Comparison of ENCODE assay signal across 38 mouse cellular contexts in genomic region chr7:34101276-34101675, GRCm38 (mm10). TPM values are rescaled to one million over a fixed set of nuclear protein-coding genes. Genes with fewer than 3 reads are reported as not detected.
"Had no signal": no experiment of that assay in that cellular context is flagged by ENCODE, and none has a peak within 500 bp of the region (broad histone marks: within the 10 kb centered on the region; RNA-seq: fewer than 3 reads in every experiment).

No protein-coding gene starts in this region.

- DNase-seq: gastrocnemius, adult 2 months; gastrocnemius, postnatal 10 days; gastrocnemius, postnatal 25 days; heart, adult 2 months; heart, postnatal 4 days; kidney, adult 18-20 months; kidney, adult 8-10 months; kidney, postnatal 10 days; kidney, postnatal 25 days had no signal

- H3K27ac ChIP-seq: gastrocnemius, adult 2 months; heart, adult 2 months; heart, embryonic 13.5 days; heart, embryonic 15.5 days; hindbrain, embryonic 10.5 days; hindbrain, embryonic 12.5 days; hindbrain, embryonic 14.5 days; intestine, embryonic 15.5 days; layer of hippocampus, adult 2 months; left cerebral cortex, adult 2 months; limb, embryonic 13.5 days; limb, embryonic 15.5 days; liver, embryonic 12.5 days; liver, embryonic 14.5 days had no signal

- H3K36me3 ChIP-seq: heart, embryonic 13.5 days; heart, embryonic 15.5 days; hindbrain, embryonic 10.5 days; hindbrain, embryonic 12.5 days; intestine, embryonic 15.5 days; limb, embryonic 13.5 days; limb, embryonic 15.5 days; liver, embryonic 12.5 days had no signal

- H3K4me1 ChIP-seq: heart, embryonic 13.5 days; heart, embryonic 15.5 days; hindbrain, embryonic 10.5 days; hindbrain, embryonic 12.5 days; intestine, embryonic 15.5 days; limb, embryonic 13.5 days; limb, embryonic 15.5 days; liver, embryonic 12.5 days had no signal

- H3K9ac ChIP-seq: heart, embryonic 13.5 days; heart, embryonic 15.5 days; hindbrain, embryonic 12.5 days; hindbrain, embryonic 14.5 days; intestine, embryonic 15.5 days; limb, embryonic 13.5 days; limb, embryonic 15.5 days; liver, embryonic 12.5 days; liver, embryonic 14.5 days had no signal

- H3K4me3 ChIP-seq: gastrocnemius, adult 2 months; heart, adult 2 months; heart, embryonic 13.5 days; heart, embryonic 15.5 days; hindbrain, embryonic 10.5 days; hindbrain, embryonic 12.5 days; intestine, embryonic 15.5 days; layer of hippocampus, adult 2 months; left cerebral cortex, adult 2 months; limb, embryonic 13.5 days; limb, embryonic 15.5 days; liver, embryonic 12.5 days had no signal

- H3K4me2 ChIP-seq: heart, embryonic 11.5 days; heart, embryonic 13.5 days; heart, embryonic 15.5 days; hindbrain, embryonic 12.5 days; hindbrain, embryonic 14.5 days; intestine, embryonic 15.5 days; limb, embryonic 13.5 days; limb, embryonic 15.5 days; liver, embryonic 12.5 days had no signal

- H3K9me3 ChIP-seq: heart, embryonic 15.5 days; intestine, embryonic 15.5 days; limb, embryonic 15.5 days; liver, embryonic 12.5 days had no signal

- ATAC-seq: hindbrain, embryonic 16.5 days; inflammation-experienced regulatory T-cells, adult 6 months; intestine, embryonic 15.5 days; intestine, postnatal 0 days; liver, embryonic 12.5 days had no signal

- H3K27me3 ChIP-seq: heart, embryonic 13.5 days; heart, embryonic 15.5 days; hindbrain, embryonic 12.5 days; intestine, embryonic 15.5 days; limb, embryonic 13.5 days; limb, embryonic 15.5 days; liver, embryonic 12.5 days had no signal

RNA-seq across cellular contexts. Expression of gene Scgb1b30, which starts 6.0 kb away (rescaled TPM):
- total RNA-seq: gastrocnemius, adult 2 months; gastrocnemius, postnatal 10 days; gastrocnemius, postnatal 25 days; gastrocnemius, postnatal 4 days; granulocyte monocyte progenitor cell, adult 5-6 weeks; heart, adult 2 months; heart, postnatal 25 days; heart, postnatal 4 days; layer of hippocampus, adult 2 months; layer of hippocampus, postnatal 10 days; layer of hippocampus, postnatal 25 days; left cerebral cortex, adult 2 months; left cerebral cortex, postnatal 14 days; left cerebral cortex, postnatal 36 days; liver, adult 2 months had no signal
- polyA plus RNA-seq: frontal cortex, adult 2 months; heart, adult 2 months; heart, embryonic 11.5 days; heart, embryonic 13.5 days; heart, embryonic 15.5 days; heart, postnatal 0 days; hindbrain, embryonic 10.5 days; hindbrain, embryonic 12.5 days; hindbrain, embryonic 14.5 days; hindbrain, embryonic 16.5 days; inflammation-experienced regulatory T-cells, adult 6 months; intestine, embryonic 15.5 days; intestine, postnatal 0 days; kidney, embryonic 14.5 days; kidney, embryonic 16.5 days; limb, embryonic 13.5 days; limb, embryonic 15.5 days; liver, adult 2 months; liver, embryonic 12.5 days; liver, embryonic 14.5 days; liver, embryonic 16.5 days had no signal

RNA-seq across cellular contexts. Expression of gene Wtip, which starts 31.8 kb away (rescaled TPM):
- polyA plus RNA-seq: inflammation-experienced regulatory T-cells, adult 6 months had no signal
